Mouse (Mus musculus) embryonic facial prominence, embryonic 11.5 days (tissue): Measurements from ENCODE around the gene Apol9b. TPM values are rescaled to one million over a fixed set of nuclear protein-coding genes. Genes with fewer than 3 reads are reported as not detected.
"Not testable (repeated sequence)": the region's sequence is repeated elsewhere in the genome, so short reads cannot be mapped to it uniquely, and the experiment has no call there.

Experiments used
- ATAC-seq: fragments of 200-750 bp; cut with Nextera tagmentation; replicated peaks from 2 replicates; pipeline ENCODE4 v1.8.0; 2017; ENCODE audit warnings: low read depth; ENCODE audit not compliant: insufficient number of reproducible peaks, low FRiP score, low TSS enrichment
- DNase-seq: peaks from one replicate; pipeline ENCODE4 v3.0.0-alpha.2; 2015; ENCODE audit warnings: low spot score
- H3K27ac ChIP-seq: fragments of 300-500 bp; sonication (generic); replicated peaks from 2 replicates; pipeline ENCODE4 v1.5.1; 2014; ENCODE audit warnings: mild to moderate bottlenecking, low read depth, low read length, control low read depth
- H3K27me3 ChIP-seq: fragments of 300-500 bp; sonication (generic); 2 replicates; pipeline ENCODE4 v1.6.1; 2014; ENCODE audit warnings: mild to moderate bottlenecking, low read length, moderate library complexity, mixed read lengths; ENCODE audit not compliant: control insufficient read depth, insufficient read depth
- H3K36me3 ChIP-seq: fragments of 300-500 bp; sonication (generic); replicated peaks from 2 replicates; pipeline ENCODE4 v1.6.1; 2014; ENCODE audit warnings: low read depth, mild to moderate bottlenecking, low read length, moderate library complexity, mixed read lengths; ENCODE audit not compliant: control insufficient read depth, insufficient read depth
- H3K4me1 ChIP-seq: fragments of 300-500 bp; sonication (generic); 2 replicates; pipeline ENCODE4 v1.6.1; 2014; ENCODE audit warnings: low read length, mixed read lengths; ENCODE audit not compliant: control insufficient read depth, insufficient read depth
- H3K4me2 ChIP-seq: fragments of 300-500 bp; sonication (generic); 2 replicates; pipeline ENCODE4 v1.6.1; 2014; ENCODE audit warnings: low read depth, mild to moderate bottlenecking, control low read depth, low read length, moderate library complexity
- H3K4me3 ChIP-seq: fragments of 300-500 bp; sonication (generic); 2 replicates; pipeline ENCODE4 v1.5.1; 2014; ENCODE audit warnings: low read depth, low read length, control low read depth
- H3K9ac ChIP-seq: fragments of 300-500 bp; sonication (generic); replicated peaks from 2 replicates; pipeline ENCODE4 v1.6.1; 2014; ENCODE audit warnings: mild to moderate bottlenecking, control low read depth, low read length
- H3K9me3 ChIP-seq: fragments of 300-500 bp; sonication (generic); replicated peaks from 2 replicates; pipeline ENCODE4 v1.6.1; 2016; ENCODE audit warnings: mild to moderate bottlenecking, low read length, inconsistent platforms, mixed read lengths; ENCODE audit not compliant: control insufficient read depth
- WGBS: fragments of 180-500 bp; shearing (Covaris S2); extraction: QIAGEN DNeasy Blood & Tissue Kit; methylation state at CpG from one replicate; pipeline ENCODE4 v1.1.7; 2014; 5-methylcytosine and 5-hydroxymethylcytosine counted together
- polyA plus RNA-seq: library from polyadenylated mRNA; unstranded; fragments of >200 nt; fragmentation: Nextera tagmentation; extraction: Ambion mirVana; gene quantifications from 2 replicates; pipeline ENCODE4 v1.2.1, GENCODE M21; 2014

The Apol9b gene
- polyA plus RNA-seq = not detected in 2 replicates

DNA sequence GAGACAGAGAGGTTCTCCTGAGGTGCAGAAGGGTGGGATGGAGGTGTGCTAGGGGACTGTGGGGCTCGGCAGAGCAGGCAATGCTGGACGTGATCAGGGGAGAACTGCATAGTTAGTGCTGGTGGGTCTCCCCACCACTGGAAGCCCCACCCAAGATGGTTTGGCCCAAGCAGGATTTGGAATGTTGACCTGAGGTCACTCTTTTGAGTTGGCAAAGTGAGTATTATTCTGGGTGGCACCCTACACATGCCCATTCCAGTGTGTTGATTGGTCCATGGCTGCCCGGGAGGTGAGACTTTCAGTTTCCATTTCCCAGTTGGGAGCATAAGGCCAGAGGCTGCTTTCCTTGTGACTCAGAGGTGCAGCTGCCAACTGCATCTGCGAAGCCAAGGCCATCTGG, at the start of gene Apol9b:
Gene Apol9b (plus strand): TSS at position 301 of the 400 bp plus-strand sequence.
- H3K4me3 ChIP-seq = not testable (repeated sequence)

DNA sequence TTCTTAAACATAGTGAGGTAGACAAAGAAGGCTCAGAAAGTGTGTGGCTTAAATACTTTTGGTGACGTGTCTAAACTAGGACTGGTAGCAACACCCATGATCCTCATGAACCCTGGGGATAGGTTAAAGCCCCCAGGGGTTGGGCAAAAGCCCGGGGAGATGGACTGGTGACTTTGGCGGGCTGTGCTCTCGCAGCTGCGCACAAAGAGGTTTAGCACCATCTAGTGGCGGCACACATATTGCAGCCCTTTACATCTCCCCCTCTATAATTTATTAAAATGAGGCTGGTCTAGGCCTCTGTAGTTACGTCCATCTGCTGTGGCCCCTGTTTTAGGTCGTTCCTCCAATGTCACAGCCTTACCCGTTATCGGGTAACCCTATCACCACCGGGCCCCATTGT, 44.9 kb upstream of the Apol9b start:
- peak; percentile 71 for DNase-seq
- not testable (repeated sequence) for H3K27me3 ChIP-seq, ATAC-seq, H3K27ac ChIP-seq, H3K4me2 ChIP-seq, H3K9me3 ChIP-seq, H3K4me1 ChIP-seq, H3K36me3 ChIP-seq, H3K9ac ChIP-seq, H3K4me3 ChIP-seq
- 5% methylated on average over 7 of the region's 11 CpGs for WGBS

More for the DNA sequence above, at the start of gene Apol9b:
- H3K36me3 ChIP-seq, DNase-seq, H3K9me3 ChIP-seq, H3K27me3 ChIP-seq, H3K9ac ChIP-seq, H3K4me2 ChIP-seq, H3K27ac ChIP-seq, H3K4me1 ChIP-seq, ATAC-seq: not testable (repeated sequence)
- no CpG with 5 or more reads among the region's 4 CpGs for WGBS

DNA sequence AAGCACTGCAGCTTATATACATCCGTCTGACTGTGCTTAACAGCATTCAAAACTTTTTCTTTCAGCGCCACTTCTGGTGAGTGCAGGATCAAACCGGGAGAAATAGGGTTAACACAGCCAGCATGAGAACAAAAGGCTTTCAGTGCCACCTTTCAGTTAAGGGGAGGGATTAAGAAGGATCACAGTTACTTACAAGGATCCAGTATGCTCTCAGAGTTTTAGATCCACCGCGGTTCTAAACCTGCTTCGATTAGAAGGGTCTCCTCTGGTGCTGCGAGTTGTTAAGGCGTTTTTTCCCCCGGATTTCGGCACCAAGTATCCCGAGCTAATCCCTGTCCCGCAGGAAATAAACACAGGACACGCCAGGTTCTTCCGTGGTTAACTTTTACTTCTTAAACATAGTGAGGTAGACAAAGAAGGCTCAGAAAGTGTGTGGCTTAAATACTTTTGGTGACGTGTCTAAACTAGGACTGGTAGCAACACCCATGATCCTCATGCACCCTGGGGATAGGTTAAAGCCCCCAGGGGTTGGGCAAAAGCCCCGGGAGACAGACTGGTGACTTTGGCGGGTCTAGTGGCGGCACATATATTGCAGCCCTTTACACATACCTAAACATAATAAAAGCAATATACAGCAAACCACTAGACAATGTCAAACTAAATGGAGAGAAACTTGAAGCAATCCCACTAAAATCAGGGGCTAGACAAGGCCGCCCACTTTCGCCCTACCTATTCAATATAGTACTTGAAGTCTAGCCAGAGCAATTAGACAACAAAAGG, 37.1 kb upstream of the Apol9b start:
- peak overlapping the region; percentile 37 for H3K9ac ChIP-seq
- H3K4me3 ChIP-seq = peak overlapping the region; percentile 15
- peak overlapping the region; percentile 34 for H3K4me2 ChIP-seq
- H3K36me3 ChIP-seq, H3K27ac ChIP-seq, H3K4me1 ChIP-seq, H3K9me3 ChIP-seq, H3K27me3 ChIP-seq, ATAC-seq: not testable (repeated sequence)
- peak; percentile 49 for DNase-seq
- WGBS = 8% methylated on average over 19 of the region's 20 CpGs

DNA sequence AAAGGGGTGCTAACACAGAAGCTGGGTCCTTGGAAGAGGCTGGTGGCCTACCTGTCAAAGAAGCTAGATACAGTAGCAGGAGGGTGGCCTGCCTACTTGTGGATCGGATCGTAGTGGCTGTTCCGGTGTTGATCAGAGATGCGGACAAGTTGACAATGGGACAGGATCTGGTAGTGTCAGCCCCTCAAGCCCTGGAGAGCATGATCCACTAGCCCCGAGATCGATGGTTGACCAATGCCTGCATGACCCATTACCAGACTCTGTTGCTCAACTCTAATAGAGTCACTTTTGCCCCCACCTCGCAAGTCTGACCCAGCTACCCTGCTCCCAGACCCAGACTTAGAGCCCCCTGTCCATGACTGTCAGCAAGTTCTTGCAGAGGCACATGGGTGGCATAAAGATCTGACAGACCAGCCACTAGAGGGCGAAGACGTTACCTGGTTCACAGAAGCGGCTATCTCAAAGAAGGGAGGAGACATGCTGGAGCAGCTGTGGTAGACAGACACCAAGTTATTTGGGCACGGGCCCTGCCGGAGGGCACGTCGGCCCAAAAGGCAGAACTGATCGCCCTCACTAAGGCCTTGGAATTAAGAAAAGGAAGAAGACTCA, 34.0 kb upstream of the Apol9b start:
- H3K27me3 ChIP-seq, ATAC-seq, H3K4me2 ChIP-seq, H3K9me3 ChIP-seq, H3K27ac ChIP-seq, H3K4me1 ChIP-seq, H3K9ac ChIP-seq, H3K4me3 ChIP-seq, H3K36me3 ChIP-seq: not testable (repeated sequence)
- peak; percentile 44 for DNase-seq
- 44% methylated on average over 11 of the region's 15 CpGs for WGBS

DNA sequence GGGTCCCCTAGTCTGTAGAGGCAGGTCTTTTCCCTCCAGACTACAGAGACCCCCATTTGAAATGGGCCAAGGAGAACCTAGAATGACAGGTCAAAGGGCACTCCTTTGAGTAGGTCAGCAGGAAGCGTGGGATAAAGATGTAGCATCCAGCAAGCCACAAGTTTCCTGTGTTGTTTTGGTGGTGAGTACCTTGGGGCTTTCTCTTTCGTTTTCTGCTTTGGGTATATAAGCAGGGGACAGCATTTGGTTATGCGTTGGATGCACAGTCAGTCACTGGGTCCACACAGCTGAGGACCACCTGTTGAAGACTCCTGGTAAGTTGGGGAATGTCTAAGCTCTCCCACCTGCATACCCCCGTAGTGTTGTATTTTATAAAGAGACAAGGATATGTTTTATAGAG, 30.2 kb upstream of the Apol9b start, which contains the start of gene Apol7e:
Gene Apol7e (plus strand): TSS at position 202 of the 400 bp plus-strand sequence.
- H3K9ac ChIP-seq, H3K36me3 ChIP-seq, ATAC-seq, H3K4me3 ChIP-seq, H3K27ac ChIP-seq, H3K9me3 ChIP-seq, H3K4me2 ChIP-seq, H3K4me1 ChIP-seq, DNase-seq, H3K27me3 ChIP-seq: not testable (repeated sequence)
- WGBS = 66% methylated on average over 4 of the region's 4 CpGs

DNA sequence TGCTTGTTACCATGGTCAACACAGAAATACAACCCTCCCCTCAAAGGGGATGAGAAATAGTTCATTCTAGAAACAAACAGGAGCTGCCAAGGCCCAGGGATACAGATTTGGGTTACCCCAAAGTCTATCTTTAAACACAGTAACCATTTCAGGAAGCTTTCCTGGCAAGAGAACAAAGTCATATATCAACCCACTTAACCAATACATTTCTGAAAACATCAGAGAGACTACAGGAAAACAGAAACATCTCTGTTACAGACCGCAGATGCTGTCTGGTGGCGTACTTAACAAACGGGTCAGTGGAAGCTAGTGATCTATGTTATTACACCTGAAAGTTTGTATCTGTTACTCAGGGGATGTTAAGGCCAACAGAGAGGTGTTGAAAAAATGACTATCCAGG, 23.5 kb upstream of the Apol9b start:
- not testable (repeated sequence) for H3K27ac ChIP-seq, DNase-seq, H3K27me3 ChIP-seq, H3K9me3 ChIP-seq, ATAC-seq, H3K36me3 ChIP-seq, H3K4me2 ChIP-seq, H3K4me3 ChIP-seq, H3K4me1 ChIP-seq, H3K9ac ChIP-seq
- 96% methylated on average over 3 of the region's 3 CpGs for WGBS

DNA sequence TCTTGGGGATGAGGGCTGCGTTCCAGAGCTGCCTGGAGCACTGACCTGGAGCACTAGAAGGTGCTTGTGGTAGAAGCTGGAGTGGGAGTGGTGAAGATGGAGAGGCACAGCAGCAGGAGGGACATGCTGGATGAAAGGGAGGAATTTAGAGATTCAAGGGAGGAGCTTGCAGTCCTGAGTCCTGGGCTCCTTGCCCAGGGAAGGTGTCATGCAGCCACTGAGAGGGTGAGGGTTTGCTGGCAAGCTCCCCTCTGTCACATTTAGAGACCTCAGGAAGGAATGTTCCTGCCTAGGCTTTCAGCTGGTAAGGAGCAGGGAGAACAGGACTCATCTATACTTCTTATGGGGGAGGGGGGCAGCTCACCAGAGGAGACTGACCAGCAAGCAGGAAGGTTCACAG, 19.9 kb upstream of the Apol9b start:
- ATAC-seq, H3K4me2 ChIP-seq, DNase-seq, H3K27ac ChIP-seq, H3K4me1 ChIP-seq, H3K9me3 ChIP-seq, H3K9ac ChIP-seq, H3K36me3 ChIP-seq, H3K4me3 ChIP-seq, H3K27me3 ChIP-seq: not testable (repeated sequence)
- no CpG with 5 or more reads among the region's 1 CpGs for WGBS

DNA sequence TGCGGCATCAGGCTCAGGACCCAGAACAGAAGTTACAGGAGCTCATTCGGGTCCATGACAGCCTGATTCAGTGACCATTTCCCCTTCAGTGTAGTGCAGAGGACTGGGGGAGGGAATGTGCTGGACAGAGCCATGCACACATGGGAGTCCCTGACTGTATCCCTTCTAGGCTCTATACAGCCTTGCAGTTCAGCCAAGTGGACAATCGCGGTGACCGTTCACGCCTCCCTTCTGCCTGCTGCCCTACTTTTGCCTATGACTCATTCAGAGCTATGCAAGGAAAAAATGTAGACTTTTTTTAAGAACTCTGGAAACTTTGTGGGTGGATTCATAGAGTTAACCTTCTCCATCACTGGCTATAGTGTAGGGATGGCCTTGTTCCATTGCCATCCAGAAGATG, 10.6 kb upstream of the Apol9b start:
- WGBS = 78% methylated on average over 2 of the region's 6 CpGs
- H3K4me3 ChIP-seq, H3K4me2 ChIP-seq, H3K4me1 ChIP-seq, DNase-seq, H3K27ac ChIP-seq, H3K36me3 ChIP-seq, ATAC-seq, H3K27me3 ChIP-seq, H3K9ac ChIP-seq, H3K9me3 ChIP-seq: not testable (repeated sequence)
